Mouse (Mus musculus) stomach, embryonic 16.5 days (tissue): ENCODE measurements around the gene Klra1. TPM values are rescaled to one million over a fixed set of nuclear protein-coding genes. Genes with fewer than 3 reads are reported as not detected.
"Not testable (repeated sequence)": the region's sequence is repeated elsewhere in the genome, so short reads cannot be mapped to it uniquely, and the experiment has no call there.

Experiments
- ATAC-seq: fragments of 200-750 bp; cut with Nextera tagmentation; 2 replicates; pipeline ENCODE4 v1.8.0; 2017; ENCODE audit warnings: moderate number of reproducible peaks, moderate TSS enrichment; ENCODE audit not compliant: insufficient read depth, low FRiP score
- H3K27ac ChIP-seq: fragments of 300-500 bp; sonication (generic); 2 replicates; pipeline ENCODE4 v1.5.1; 2014; ENCODE audit warnings: low read length
- H3K27me3 ChIP-seq: fragments of 300-500 bp; sonication (generic); 2 replicates; pipeline ENCODE4 v1.6.1; 2014; ENCODE audit warnings: low read length, control low read depth, mixed read lengths; ENCODE audit not compliant: control insufficient read depth, insufficient read depth
- H3K36me3 ChIP-seq: fragments of 300-500 bp; sonication (generic); 2 replicates; pipeline ENCODE4 v1.6.1; 2014; ENCODE audit warnings: low read length; ENCODE audit not compliant: control insufficient read depth, insufficient read depth
- H3K4me1 ChIP-seq: fragments of 300-500 bp; sonication (generic); 2 replicates; pipeline ENCODE4 v1.6.1; 2014; ENCODE audit warnings: low read length, control low read depth, mixed read lengths; ENCODE audit not compliant: control insufficient read depth, insufficient read depth
- H3K4me2 ChIP-seq: fragments of 300-500 bp; sonication (generic); 2 replicates; pipeline ENCODE4 v1.6.1; 2014; ENCODE audit warnings: low read depth, low read length, mixed read lengths
- H3K4me3 ChIP-seq: fragments of 300-500 bp; sonication (generic); replicated peaks from 2 replicates; pipeline ENCODE4 v1.5.1; 2014; ENCODE audit warnings: mild to moderate bottlenecking, low read length
- H3K9ac ChIP-seq: fragments of 300-500 bp; sonication (generic); 2 replicates; pipeline ENCODE4 v1.6.1; 2014; ENCODE audit warnings: low read length
- H3K9me3 ChIP-seq: fragments of 300-500 bp; sonication (generic); replicated peaks from 2 replicates; pipeline ENCODE4 v1.6.1; 2016; ENCODE audit warnings: low read length, control low read depth; ENCODE audit not compliant: control insufficient read depth
- WGBS: fragments of 180-500 bp; shearing (Covaris S2); extraction: QIAGEN DNeasy Blood & Tissue Kit; methylation state at CpG from one replicate; pipeline ENCODE4 v1.1.7; 2014; 5-methylcytosine and 5-hydroxymethylcytosine counted together
- polyA plus RNA-seq: library from polyadenylated mRNA; unstranded; fragments of >200 nt; fragmentation: Nextera tagmentation; extraction: Ambion mirVana; gene quantifications from 2 replicates; pipeline ENCODE4 v1.2.1, GENCODE M21; 2015

The Klra1 gene
- polyA plus RNA-seq: not detected in 2 replicates

- Histone ChIP-seq H3K9me3 (no peaks in the 10 kb centered on the region), H3K4me3 (no peak within 1 kb of the TSS), H3K4me2 (no peak within 1 kb of the TSS), H3K36me3 (no peaks in the 10 kb centered on the region), H3K9ac (no peak within 1 kb of the TSS), H3K27ac (no peak within 1 kb of the TSS), H3K4me1 (no peaks in the 10 kb centered on the region), H3K27me3 (no peaks in the 10 kb centered on the region)
- no peak for ATAC-seq
- 78% methylated on average over 2 of the region's 2 CpGs for WGBS
Measured at GRCm38 (mm10) chr6:130386750-130387149, at the start of gene Klra1. Gene Klra1, minus strand, starts transcription at chr6:130386874.

GRCm38 (mm10) chr6:130429511-130429910, 42.8 kb upstream of the Klra1 start:
- Histone ChIP-seq H3K4me3 (no peak overlapping the region), H3K9me3 (no peaks in the 10 kb centered on the region), H3K36me3 (no peaks in the 10 kb centered on the region), H3K27me3 (no peaks in the 10 kb centered on the region), H3K4me1 (no peaks in the 10 kb centered on the region), H3K4me2 (no peak overlapping the region), H3K27ac (no peak overlapping the region), H3K9ac (no peak overlapping the region)
- 86% methylated on average over 4 of the region's 4 CpGs for WGBS
- ATAC-seq: no peak

- Histone ChIP-seq H3K27ac (no peak overlapping the region), H3K4me1 (no peaks in the 10 kb centered on the region), H3K9me3 (no peaks in the 10 kb centered on the region; the same call in 1 of the 2 replicates), H3K36me3 (no peaks in the 10 kb centered on the region), H3K9ac (no peak overlapping the region), H3K4me2 (no peak overlapping the region), H3K27me3 (no peaks in the 10 kb centered on the region), H3K4me3 (no peak overlapping the region)
- WGBS: 82% methylated on average over 2 of the region's 2 CpGs
- no peak for ATAC-seq
Measured at GRCm38 (mm10) chr6:130419158-130419557, 32.5 kb upstream of the Klra1 start.

GRCm38 (mm10) chr6:130404882-130405281, 18.2 kb upstream of the Klra1 start:
- H3K27ac ChIP-seq: no peak overlapping the region
- no peak for ATAC-seq
- WGBS: 71% methylated on average over 1 of the region's 1 CpGs
- no peaks in the 10 kb centered on the region for H3K27me3 ChIP-seq
- no peak overlapping the region for H3K9ac ChIP-seq
- no peaks in the 10 kb centered on the region for H3K36me3 ChIP-seq
- no peak overlapping the region for H3K4me2 ChIP-seq
- H3K4me3 ChIP-seq: no peak overlapping the region
- no peaks in the 10 kb centered on the region for H3K9me3 ChIP-seq
- no peaks in the 10 kb centered on the region for H3K4me1 ChIP-seq

GRCm38 (mm10) chr6:130385803-130386202, 871 bp downstream of the Klra1 start:
- Histone ChIP-seq H3K9ac (no peak overlapping the region), H3K36me3 (no peaks in the 10 kb centered on the region), H3K4me2 (no peak overlapping the region), H3K27ac (no peak overlapping the region), H3K27me3 (no peaks in the 10 kb centered on the region), H3K4me3 (no peak overlapping the region), H3K9me3 (peaks cover 4% of the 10 kb centered on the region; the same call in 1 of the 2 replicates), H3K4me1 (no peaks in the 10 kb centered on the region)
- 56% methylated on average over 1 of the region's 1 CpGs for WGBS
- no peak for ATAC-seq

GRCm38 (mm10) chr6:130382375-130382774, 4.3 kb downstream of the Klra1 start:
- Histone ChIP-seq H3K4me1 (no peaks in the 10 kb centered on the region), H3K27me3 (no peaks in the 10 kb centered on the region), H3K9ac (no peak overlapping the region), H3K4me2 (no peak overlapping the region), H3K4me3 (no peak overlapping the region), H3K27ac (no peak overlapping the region), H3K9me3 (peaks cover 6% of the 10 kb centered on the region; the same call in 1 of the 2 replicates), H3K36me3 (no peaks in the 10 kb centered on the region)
- no peak for ATAC-seq
- WGBS: 69% methylated on average over 4 of the region's 4 CpGs

GRCm38 (mm10) chr6:130345381-130345780, 41.3 kb downstream of the Klra1 start:
- not testable (repeated sequence) for H3K36me3 ChIP-seq, H3K9ac ChIP-seq, ATAC-seq, H3K27ac ChIP-seq, H3K4me2 ChIP-seq, H3K27me3 ChIP-seq, H3K9me3 ChIP-seq, H3K4me3 ChIP-seq, H3K4me1 ChIP-seq
- WGBS: 23% methylated on average over 1 of the region's 1 CpGs

GRCm38 (mm10) chr6:130341973-130342372, 44.7 kb downstream of the Klra1 start:
- 79% methylated on average over 2 of the region's 2 CpGs for WGBS
- H3K36me3 ChIP-seq, H3K9ac ChIP-seq, H3K27me3 ChIP-seq, H3K4me3 ChIP-seq, H3K4me2 ChIP-seq, H3K4me1 ChIP-seq, ATAC-seq, H3K27ac ChIP-seq, H3K9me3 ChIP-seq: not testable (repeated sequence)

- H3K4me1 ChIP-seq: no peaks in the 10 kb centered on the region
- 83% methylated on average over 8 of the region's 8 CpGs for whole genome bisulfite sequencing
- H3K9ac ChIP-seq: no peak within 1 kb of the TSS
- no peaks in the 10 kb centered on the region for H3K36me3 ChIP-seq
- no peak for ATAC-seq
- no peak within 1 kb of the TSS for H3K27ac ChIP-seq
- H3K4me3 ChIP-seq: no peak within 1 kb of the TSS
- no peaks in the 10 kb centered on the region for H3K27me3 ChIP-seq
- no peaks in the 10 kb centered on the region for H3K9me3 ChIP-seq
- no peak within 1 kb of the TSS for H3K4me2 ChIP-seq
Measured at GRCm38 (mm10) chr6:130337411-130337810, 49.3 kb downstream of the Klra1 start, which contains the start of gene Klra3. Gene Klra3, minus strand, starts transcription at chr6:130337574.
